Mouse (Mus musculus) T-helper 2 cell (primary cell): Measurements from ENCODE around the gene Gh.

Experiments used
- in situ Hi-C: fragments of 300-600 bp; cut with MboI, MseI; formaldehyde crosslinking; loops from one replicate; pipeline ENCODE4 v1.15.1; 2025; ENCODE audit warnings: high pct_unique_total_duplicates

Gh gene

GRCm38 (mm10) chr11:106271131-106271793 is 30.4 kb downstream of the Gh start:
- in situ Hi-C loops, result no loop called here

GRCm38 (mm10) chr11:106269060-106269431 is 32.6 kb downstream of the Gh start:
- in situ Hi-C loops, result no loop called here

GRCm38 (mm10) chr11:106268326-106269059 is 33.2 kb downstream of the Gh start:
- in situ Hi-C loops, result no loop called here

- in situ Hi-C loops, result no loop called here
Measured at GRCm38 (mm10) chr11:106267871-106268270, 33.8 kb downstream of the Gh start.

- in situ Hi-C loops, result no loop called here
Measured at GRCm38 (mm10) chr11:106267311-106267852, 34.3 kb downstream of the Gh start.

- in situ Hi-C loops, result no loop called here
Measured at GRCm38 (mm10) chr11:106266431-106266830, 35.2 kb downstream of the Gh start.

- in situ Hi-C loops, result no loop called here
Measured at GRCm38 (mm10) chr11:106265570-106265969, 36.1 kb downstream of the Gh start.

- in situ Hi-C loops, result no loop called here
Measured at GRCm38 (mm10) chr11:106264988-106265387, 36.7 kb downstream of the Gh start.

- in situ Hi-C loops, result no loop called here
Measured at GRCm38 (mm10) chr11:106263963-106264362, 37.7 kb downstream of the Gh start.

GRCm38 (mm10) chr11:106260826-106261450 is 40.7 kb downstream of the Gh start:
- in situ Hi-C loops, result no loop called here

GRCm38 (mm10) chr11:106256775-106257174 is 44.9 kb downstream of the Gh start:
- in situ Hi-C loops, result no loop called here

- in situ Hi-C loops, result no loop called here
Measured at GRCm38 (mm10) chr11:106255685-106256451, 45.8 kb downstream of the Gh start, which contains the start of the genes Ftsj3 and Psmc5. TSS of gene Ftsj3 (minus strand) at chr11:106256079. TSS of gene Psmc5 (plus strand) at chr11:106256154.

- in situ Hi-C loops, result no loop called here
Measured at GRCm38 (mm10) chr11:106255174-106255573, 46.5 kb downstream of the Gh start.

GRCm38 (mm10) chr11:106254767-106255166 is 46.9 kb downstream of the Gh start:
- in situ Hi-C loops, result loop anchor here (5.0 kb wide), 1 partner anchor 42 kb away; no protein-coding TSS in a partner anchor
